Mouse (Mus musculus) 3T3-L1 (cell line): ENCODE data around the gene Patj.
A peak's percentile ranks its signal among the peaks of the same experiment; 100 is the strongest.

Source experiments
- DNase-seq: peaks from one replicate; pipeline ENCODE4 v3.0.0-alpha.2; 2015; ENCODE audit warnings: low read depth, low spot score

The Patj gene

GRCm38 (mm10) chr4:98444437-98445139, 49.0 kb downstream of the Patj start:
- peak; percentile 72 for DNase-seq

GRCm38 (mm10) chr4:98449564-98450263, 54.1 kb downstream of the Patj start:
- DNase-seq: no peak

- no peak for DNase-seq
Measured at GRCm38 (mm10) chr4:98450308-98450707, 54.7 kb downstream of the Patj start.

- no peak for DNase-seq
Measured at GRCm38 (mm10) chr4:98450829-98451228, 55.2 kb downstream of the Patj start.

- no peak for DNase-seq
Measured at GRCm38 (mm10) chr4:98451259-98451658, 55.7 kb downstream of the Patj start.

- DNase-seq: no peak
Measured at GRCm38 (mm10) chr4:98452725-98453124, 57.1 kb downstream of the Patj start.

GRCm38 (mm10) chr4:98453231-98453630, 57.6 kb downstream of the Patj start:
- DNase-seq: no peak

GRCm38 (mm10) chr4:98455352-98455751, 59.8 kb downstream of the Patj start:
- peak; percentile 48 for DNase-seq

- DNase-seq: no peak
Measured at GRCm38 (mm10) chr4:98455910-98456309, 60.3 kb downstream of the Patj start.

- DNase-seq: no peak
Measured at GRCm38 (mm10) chr4:98461804-98462341, 66.3 kb downstream of the Patj start.

GRCm38 (mm10) chr4:98465476-98465875, 69.9 kb downstream of the Patj start:
- no peak for DNase-seq

GRCm38 (mm10) chr4:98465886-98466285, 70.3 kb downstream of the Patj start:
- DNase-seq: no peak

GRCm38 (mm10) chr4:98471376-98471775, 75.8 kb downstream of the Patj start:
- no peak for DNase-seq

- DNase-seq: peak; percentile 17
Measured at GRCm38 (mm10) chr4:98473491-98473890, 77.9 kb downstream of the Patj start.

- peak; percentile 17 for DNase-seq
Measured at GRCm38 (mm10) chr4:98478005-98478404, 82.4 kb downstream of the Patj start.

GRCm38 (mm10) chr4:98486475-98486874, 90.9 kb downstream of the Patj start:
- DNase-seq: no peak

GRCm38 (mm10) chr4:98486901-98487300, 91.3 kb downstream of the Patj start:
- DNase-seq: no peak

GRCm38 (mm10) chr4:98489386-98489785, 93.8 kb downstream of the Patj start:
- no peak for DNase-seq

GRCm38 (mm10) chr4:98498341-98498740, 102.8 kb downstream of the Patj start:
- no peak for DNase-seq

- DNase-seq: no peak
Measured at GRCm38 (mm10) chr4:98500182-98500581, 104.6 kb downstream of the Patj start.

GRCm38 (mm10) chr4:98500875-98501274, 105.3 kb downstream of the Patj start:
- DNase-seq: no peak

GRCm38 (mm10) chr4:98504743-98505142, 109.2 kb downstream of the Patj start:
- DNase-seq: no peak
